Mouse (Mus musculus): ENCODE data around the gene Cdc34. TPM values are rescaled to one million over a fixed set of nuclear protein-coding genes. Genes with fewer than 3 reads are reported as not detected.

Cdc34 gene
- polyA plus RNA-seq, 1 experiment = 72.0 TPM

GRCm38 (mm10) chr10:79691986-79692548, 10.1 kb downstream of the Cdc34 start:
- TF ChIP-seq GATA1 (IDR thresholded peaks at IDR 0.05; ENCODE audit: low read length) (no peak), TAL1 (IDR thresholded peaks at IDR 0.05; ENCODE audit: low read length) (no peak)
- peaks cover 8% of the 10 kb centered on the region for H3K9me3 ChIP-seq (ENCODE audit: control insufficient read depth, low read length)
- peaks cover 4% of the 10 kb centered on the region; the same call in 1 of the 2 replicates for H3K27me3 ChIP-seq (ENCODE audit: control insufficient read depth)
- peaks cover 6% of the 10 kb centered on the region for H3K4me1 ChIP-seq (ENCODE audit: control insufficient read depth)
- H3K4me3 ChIP-seq (replicated peaks) = no peak overlapping the region
- peaks cover 31% of the 10 kb centered on the region for H3K36me3 ChIP-seq (ENCODE audit: control insufficient read depth)

GRCm38 (mm10) chr10:79693580-79694378, 11.8 kb downstream of the Cdc34 start:
- Histone ChIP-seq H3K27me3 (ENCODE audit: control insufficient read depth) (peaks cover 11% of the 10 kb centered on the region), H3K9me3 (ENCODE audit: control insufficient read depth, low read length) (peaks cover 8% of the 10 kb centered on the region), H3K4me3 (replicated peaks) (no peak overlapping the region), H3K36me3 (ENCODE audit: control insufficient read depth) (peaks cover 14% of the 10 kb centered on the region), H3K4me1 (ENCODE audit: control insufficient read depth) (peaks cover 6% of the 10 kb centered on the region)
- TF ChIP-seq GATA1 (IDR thresholded peaks at IDR 0.05; ENCODE audit: low read length) (no peak), TAL1 (IDR thresholded peaks at IDR 0.05; ENCODE audit: low read length) (no peak)

GRCm38 (mm10) chr10:79694379-79694655, 12.3 kb downstream of the Cdc34 start:
- TF ChIP-seq GATA1 (IDR thresholded peaks at IDR 0.05; ENCODE audit: low read length) (no peak), TAL1 (IDR thresholded peaks at IDR 0.05; ENCODE audit: low read length) (no peak)
- Histone ChIP-seq H3K36me3 (ENCODE audit: control insufficient read depth) (peaks cover 8% of the 10 kb centered on the region), H3K4me3 (replicated peaks) (no peak overlapping the region), H3K27me3 (ENCODE audit: control insufficient read depth) (peaks cover 12% of the 10 kb centered on the region), H3K4me1 (ENCODE audit: control insufficient read depth) (peaks cover 6% of the 10 kb centered on the region), H3K9me3 (ENCODE audit: control insufficient read depth, low read length) (peaks cover 8% of the 10 kb centered on the region)

- no peak overlapping the region for H3K4me3 ChIP-seq (replicated peaks)
- peaks cover 8% of the 10 kb centered on the region for H3K9me3 ChIP-seq (ENCODE audit: control insufficient read depth, low read length)
- peaks cover 6% of the 10 kb centered on the region for H3K4me1 ChIP-seq (ENCODE audit: control insufficient read depth)
- H3K36me3 ChIP-seq (ENCODE audit: control insufficient read depth) = peaks cover 2% of the 10 kb centered on the region
- TF ChIP-seq GATA1 (IDR thresholded peaks at IDR 0.05; ENCODE audit: low read length) = no peak
- TF ChIP-seq TAL1 (IDR thresholded peaks at IDR 0.05; ENCODE audit: low read length) = no peak
- peaks cover 12% of the 10 kb centered on the region for H3K27me3 ChIP-seq (ENCODE audit: control insufficient read depth)
Measured at GRCm38 (mm10) chr10:79695231-79696128, 13.5 kb downstream of the Cdc34 start.

- Histone ChIP-seq H3K9me3 (ENCODE audit: control insufficient read depth, low read length) (peaks cover 8% of the 10 kb centered on the region), H3K4me3 (replicated peaks) (no peak overlapping the region), H3K4me1 (ENCODE audit: control insufficient read depth) (peaks cover 9% of the 10 kb centered on the region), H3K27me3 (ENCODE audit: control insufficient read depth) (peaks cover 12% of the 10 kb centered on the region), H3K36me3 (ENCODE audit: control insufficient read depth) (no peaks in the 10 kb centered on the region; the same call in 1 of the 2 replicates)
- TF ChIP-seq TAL1 (IDR thresholded peaks at IDR 0.05; ENCODE audit: low read length) (no peak), GATA1 (IDR thresholded peaks at IDR 0.05; ENCODE audit: low read length) (no peak)
Measured at GRCm38 (mm10) chr10:79696129-79696651, 14.2 kb downstream of the Cdc34 start.

GRCm38 (mm10) chr10:79697916-79698315, 15.9 kb downstream of the Cdc34 start:
- Histone ChIP-seq H3K4me1 (ENCODE audit: control insufficient read depth) (peaks cover 11% of the 10 kb centered on the region), H3K36me3 (ENCODE audit: control insufficient read depth) (no peaks in the 10 kb centered on the region), H3K4me3 (replicated peaks) (no peak overlapping the region), H3K27me3 (ENCODE audit: control insufficient read depth) (peaks cover 12% of the 10 kb centered on the region), H3K9me3 (ENCODE audit: control insufficient read depth, low read length) (no peaks in the 10 kb centered on the region)
- TF ChIP-seq GATA1 (IDR thresholded peaks at IDR 0.05; ENCODE audit: low read length) = no peak

- Histone ChIP-seq H3K27me3 (ENCODE audit: control insufficient read depth) (peaks cover 12% of the 10 kb centered on the region), H3K9me3 (ENCODE audit: control insufficient read depth, low read length) (no peaks in the 10 kb centered on the region), H3K4me3 (replicated peaks) (no peak overlapping the region), H3K36me3 (ENCODE audit: control insufficient read depth) (no peaks in the 10 kb centered on the region), H3K4me1 (ENCODE audit: control insufficient read depth) (peaks cover 12% of the 10 kb centered on the region)
- TF ChIP-seq GATA1 (IDR thresholded peaks at IDR 0.05; ENCODE audit: low read length) (no peak), TAL1 (IDR thresholded peaks at IDR 0.05; ENCODE audit: low read length) (no peak)
Measured at GRCm38 (mm10) chr10:79698459-79698858, 16.5 kb downstream of the Cdc34 start.

- Histone ChIP-seq H3K27me3 (ENCODE audit: control insufficient read depth) (peaks cover 12% of the 10 kb centered on the region), H3K36me3 (ENCODE audit: control insufficient read depth) (peaks cover 9% of the 10 kb centered on the region), H3K9me3 (ENCODE audit: control insufficient read depth, low read length) (no peaks in the 10 kb centered on the region), H3K4me1 (ENCODE audit: control insufficient read depth) (peaks cover 17% of the 10 kb centered on the region), H3K4me3 (replicated peaks) (no peak overlapping the region)
- TF ChIP-seq GATA1 (IDR thresholded peaks at IDR 0.05; ENCODE audit: low read length) (no peak), TAL1 (IDR thresholded peaks at IDR 0.05; ENCODE audit: low read length) (no peak)
Measured at GRCm38 (mm10) chr10:79700676-79701075, 18.7 kb downstream of the Cdc34 start.
